Mouse (Mus musculus): ENCODE results near the gene Ackr3.

Gene Ackr3

GRCm38 (mm10) chr1:90251156-90251555, 47.4 kb downstream of the Ackr3 start:
- no peak for DNase-seq (ENCODE audit: low read depth, low spot score)

DNA sequence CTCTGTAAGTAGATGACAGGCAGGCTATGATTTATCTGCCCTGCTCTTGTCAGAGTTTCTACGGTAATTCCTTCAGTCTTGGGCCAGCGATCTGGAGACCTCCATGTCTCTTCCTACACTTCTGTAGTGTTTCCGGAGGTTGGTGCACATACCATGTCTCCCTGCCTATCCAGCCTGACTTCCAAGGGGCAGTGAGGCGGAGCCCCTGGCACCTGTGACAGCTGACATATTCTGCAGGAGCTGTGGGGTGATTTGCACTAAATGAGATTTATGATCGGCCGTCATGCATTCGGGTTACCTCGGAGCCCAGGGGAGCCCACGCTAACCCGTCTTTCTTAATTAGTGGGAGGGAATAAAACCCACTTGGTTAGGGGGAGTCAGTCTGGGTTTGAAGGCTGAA, 49.7 kb downstream of the Ackr3 start:
- no peak for DNase-seq (ENCODE audit: low read depth, low spot score)

DNA sequence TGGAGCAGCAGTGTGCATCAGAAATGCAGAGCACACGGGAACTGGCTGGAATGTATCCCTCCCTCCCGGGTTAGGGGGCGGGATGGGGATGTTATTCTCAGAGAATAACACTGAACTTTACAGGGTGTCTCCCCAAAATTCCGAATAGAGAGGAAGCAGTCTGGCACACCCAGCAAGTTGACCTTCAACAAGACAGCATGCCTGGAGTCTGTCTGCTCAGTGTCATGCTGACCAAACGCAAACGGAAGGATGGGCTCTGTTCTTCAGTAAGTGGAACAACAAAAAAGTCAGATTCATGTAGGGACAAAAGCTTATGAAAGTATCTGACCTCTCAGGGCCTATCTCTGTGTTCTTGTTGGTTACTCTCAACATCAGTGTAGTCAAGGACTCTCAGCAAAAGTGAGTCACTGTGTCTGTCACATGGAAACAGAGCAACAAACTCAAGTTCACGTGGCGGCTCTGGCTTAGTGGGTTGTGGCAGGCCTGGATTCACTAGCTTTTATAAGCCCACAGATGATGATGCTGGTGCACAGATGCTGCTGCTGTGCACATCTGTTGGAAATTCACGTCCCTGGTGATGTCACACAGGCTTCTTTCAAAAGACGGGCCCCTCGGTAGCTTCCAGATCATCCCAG, 54.6 kb downstream of the Ackr3 start:
- no peak for DNase-seq (ENCODE audit: low read depth, low spot score)

- no peak for DNase-seq (ENCODE audit: low read depth, low spot score)
Measured at GRCm38 (mm10) chr1:90260704-90261581, 57.2 kb downstream of the Ackr3 start.

DNA sequence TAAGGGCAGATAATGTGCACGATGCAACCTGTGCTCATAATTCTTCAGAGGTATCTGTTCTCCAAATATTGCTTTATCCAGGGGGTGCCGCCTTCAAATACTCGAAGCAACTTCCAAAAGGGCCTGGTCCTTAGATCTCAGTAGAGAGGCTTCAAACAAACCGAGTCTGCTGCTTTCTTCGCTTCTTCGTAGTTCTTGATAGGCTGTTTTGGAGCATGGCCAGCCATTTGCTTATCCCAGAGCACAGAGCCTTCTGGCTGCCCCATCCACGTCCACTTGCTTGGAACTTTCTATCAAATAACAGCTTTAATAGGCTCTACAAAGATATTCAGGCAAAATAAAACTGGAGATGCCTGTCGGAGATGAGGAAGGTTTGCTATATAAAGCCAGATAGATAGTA, 58.6 kb downstream of the Ackr3 start:
- no peak for DNase-seq (ENCODE audit: low read depth, low spot score)
